Mouse (Mus musculus) lung, postnatal 0 days (tissue): ENCODE measurements at regions not wholly inside any gene's neighbourhood (a gene's known extent, or its start where the extent isn't known, plus 50 kb on each side); places are given as distances from the start of the nearest gene placed in this dataset.

Source experiments
- ATAC-seq: fragments of 200-750 bp; cut with Nextera tagmentation; 2 replicates; pipeline ENCODE4 v1.8.0; 2017; ENCODE audit warnings: moderate library complexity
- DNase-seq: peaks from one replicate; pipeline ENCODE4 v3.0.0-alpha.2; 2016; ENCODE audit warnings: low spot score
- H3K27ac ChIP-seq: fragments of 300-500 bp; sonication (generic); 2 replicates; pipeline ENCODE4 v1.5.1; 2014; ENCODE audit warnings: antibody characterized with exemption, mild to moderate bottlenecking, low read length, mixed read lengths
- H3K27me3 ChIP-seq: fragments of 300-500 bp; sonication (generic); replicated peaks from 2 replicates; pipeline ENCODE4 v1.6.1; 2014; ENCODE audit warnings: low read length, mixed read lengths; ENCODE audit not compliant: insufficient read depth
- H3K36me3 ChIP-seq: fragments of 300-500 bp; sonication (generic); 2 replicates; pipeline ENCODE4 v1.6.1; 2014; ENCODE audit warnings: low read length, mixed read lengths; ENCODE audit not compliant: insufficient read depth
- H3K4me1 ChIP-seq: fragments of 300-500 bp; sonication (generic); 2 replicates; pipeline ENCODE4 v1.6.1; 2014; ENCODE audit warnings: antibody characterized with exemption, low read depth, low read length, mixed read lengths; ENCODE audit not compliant: insufficient read depth
- H3K4me2 ChIP-seq: fragments of 300-500 bp; sonication (generic); replicated peaks from 2 replicates; pipeline ENCODE4 v1.6.1; 2014; ENCODE audit warnings: low read depth, mild to moderate bottlenecking, low read length, moderate library complexity, mixed read lengths
- H3K4me3 ChIP-seq: fragments of 300-500 bp; sonication (generic); 2 replicates; pipeline ENCODE4 v1.5.1; 2014; ENCODE audit warnings: low read depth, low read length
- H3K9ac ChIP-seq: fragments of 300-500 bp; sonication (generic); replicated peaks from 2 replicates; pipeline ENCODE4 v1.6.1; 2014; ENCODE audit warnings: low read depth, mild to moderate bottlenecking
- H3K9me3 ChIP-seq: fragments of 300-500 bp; sonication (generic); 2 replicates; pipeline ENCODE4 v1.6.1; 2016; ENCODE audit warnings: low read length, mixed read lengths
- CTCF ChIP-seq: IDR thresholded peaks from 2 replicates; pipeline ENCODE4 v1.5.1; 2016; ENCODE audit warnings: antibody characterized with exemption, mild to moderate bottlenecking
- EP300 ChIP-seq: IDR thresholded peaks from 2 replicates; pipeline ENCODE4 v1.6.1; 2016; ENCODE audit warnings: antibody characterized with exemption, mild to moderate bottlenecking, control low read depth
- WGBS: fragments of 180-500 bp; shearing (Covaris S2); extraction: QIAGEN DNeasy Blood & Tissue Kit; methylation state at CpG from one replicate; pipeline ENCODE4 v1.1.7; 2014; 5-methylcytosine and 5-hydroxymethylcytosine counted together

GRCm38 (mm10) chr6:126340098-126340610 lies 173.4 kb upstream of the Ntf3 start:
- H3K9ac ChIP-seq, result no peak overlapping the region
- ATAC-seq (no peak), DNase-seq (no peak)
- H3K27ac ChIP-seq, result no peak overlapping the region
- WGBS, result 51% methylated on average over 10 of the region's 10 CpGs
- H3K27me3 ChIP-seq, result no peaks in the 10 kb centered on the region
- H3K4me3 ChIP-seq, result no peak overlapping the region
- TF ChIP-seq EP300, result no peak
- no peak for TF ChIP-seq CTCF
- no peaks in the 10 kb centered on the region for H3K4me1 ChIP-seq
- H3K9me3 ChIP-seq, result no peaks in the 10 kb centered on the region
- H3K36me3 ChIP-seq, result no peaks in the 10 kb centered on the region
- H3K4me2 ChIP-seq, result no peak overlapping the region

GRCm38 (mm10) chr6:126337711-126338110 lies 171.0 kb upstream of the Ntf3 start:
- Histone ChIP-seq H3K4me1 (no peaks in the 10 kb centered on the region), H3K27me3 (no peaks in the 10 kb centered on the region), H3K9me3 (no peaks in the 10 kb centered on the region), H3K9ac (no peak overlapping the region), H3K36me3 (no peaks in the 10 kb centered on the region), H3K4me2 (no peak overlapping the region), H3K4me3 (no peak overlapping the region), H3K27ac (no peak overlapping the region)
- WGBS, result 81% methylated on average over 8 of the region's 8 CpGs
- ATAC-seq (no peak), DNase-seq (no peak)
- no peak for TF ChIP-seq EP300
- TF ChIP-seq CTCF, result no peak

GRCm38 (mm10) chr6:126334258-126334657 lies 167.5 kb upstream of the Ntf3 start:
- Histone ChIP-seq H3K27ac (no peak overlapping the region), H3K36me3 (no peaks in the 10 kb centered on the region), H3K27me3 (no peaks in the 10 kb centered on the region), H3K9ac (no peak overlapping the region), H3K4me2 (no peak overlapping the region), H3K4me3 (no peak overlapping the region), H3K9me3 (no peaks in the 10 kb centered on the region), H3K4me1 (no peaks in the 10 kb centered on the region)
- TF ChIP-seq EP300 (no peak), CTCF (no peak)
- DNase-seq, result no peak
- 58% methylated on average over 8 of the region's 8 CpGs for WGBS
- no peak for ATAC-seq

- no peak overlapping the region for H3K27ac ChIP-seq
- no peak overlapping the region for H3K4me3 ChIP-seq
- no peak overlapping the region for H3K9ac ChIP-seq
- no peaks in the 10 kb centered on the region for H3K27me3 ChIP-seq
- H3K4me1 ChIP-seq, result no peaks in the 10 kb centered on the region
- no peaks in the 10 kb centered on the region for H3K36me3 ChIP-seq
- no peak for TF ChIP-seq CTCF
- peak; percentile 41; the same call in 1 of the 2 replicates for TF ChIP-seq EP300
- ATAC-seq (peak; percentile 78), DNase-seq (peak; percentile 69)
- 58% methylated on average over 2 of the region's 2 CpGs for WGBS
- H3K9me3 ChIP-seq, result no peaks in the 10 kb centered on the region
- no peak overlapping the region for H3K4me2 ChIP-seq
Observed at GRCm38 (mm10) chr6:126327187-126327586, 160.5 kb upstream of the Ntf3 start.

GRCm38 (mm10) chr6:126318523-126318922 lies 151.8 kb upstream of the Ntf3 start:
- H3K27ac ChIP-seq, result no peak overlapping the region
- ATAC-seq (no peak), DNase-seq (no peak)
- H3K27me3 ChIP-seq, result no peaks in the 10 kb centered on the region
- no peak overlapping the region for H3K4me3 ChIP-seq
- TF ChIP-seq CTCF, result no peak
- TF ChIP-seq EP300, result no peak
- no peaks in the 10 kb centered on the region for H3K36me3 ChIP-seq
- H3K4me1 ChIP-seq, result no peaks in the 10 kb centered on the region
- no peak overlapping the region for H3K9ac ChIP-seq
- no peaks in the 10 kb centered on the region for H3K9me3 ChIP-seq
- WGBS, result 89% methylated on average over 2 of the region's 2 CpGs
- no peak overlapping the region for H3K4me2 ChIP-seq

GRCm38 (mm10) chr6:126310786-126311480 lies 144.2 kb upstream of the Ntf3 start:
- H3K36me3 ChIP-seq, result no peaks in the 10 kb centered on the region
- no peak overlapping the region for H3K4me2 ChIP-seq
- no peak overlapping the region for H3K9ac ChIP-seq
- ATAC-seq (no peak), DNase-seq (no peak)
- no peaks in the 10 kb centered on the region for H3K9me3 ChIP-seq
- H3K27me3 ChIP-seq, result no peaks in the 10 kb centered on the region
- H3K4me1 ChIP-seq, result no peaks in the 10 kb centered on the region
- no peak overlapping the region for H3K4me3 ChIP-seq
- no peak for TF ChIP-seq EP300
- TF ChIP-seq CTCF, result no peak
- WGBS, result 81% methylated on average over 3 of the region's 3 CpGs
- H3K27ac ChIP-seq, result no peak overlapping the region
